Mouse (Mus musculus) lung, embryonic 15.5 days (tissue): ENCODE data around the gene Retreg1. TPM values are rescaled to one million over a fixed set of nuclear protein-coding genes. Genes with fewer than 3 reads are reported as not detected.
A peak's percentile ranks its signal among the peaks of the same experiment; 100 is the strongest.

Experiments used
- ATAC-seq: fragments of 200-750 bp; cut with Nextera tagmentation; 2 replicates; pipeline ENCODE4 v1.8.0; 2017; ENCODE audit warnings: moderate number of reproducible peaks, borderline replicate concordance; ENCODE audit not compliant: low FRiP score, low TSS enrichment; ENCODE audit errors: extremely low read depth
- H3K27ac ChIP-seq: fragments of 300-500 bp; sonication (generic); 2 replicates; pipeline ENCODE4 v1.5.1; 2015; ENCODE audit warnings: moderate library complexity, mild to moderate bottlenecking, inconsistent platforms
- H3K27me3 ChIP-seq: fragments of 300-500 bp; sonication (generic); 2 replicates; pipeline ENCODE4 v1.6.1; 2015; ENCODE audit warnings: inconsistent platforms
- H3K36me3 ChIP-seq: fragments of 300-500 bp; sonication (generic); 2 replicates; pipeline ENCODE4 v1.6.1; 2015; ENCODE audit warnings: inconsistent platforms
- H3K4me1 ChIP-seq: fragments of 300-500 bp; sonication (generic); 2 replicates; pipeline ENCODE4 v1.6.1; 2015; ENCODE audit warnings: inconsistent platforms
- H3K4me2 ChIP-seq: fragments of 300-500 bp; sonication (generic); 2 replicates; pipeline ENCODE4 v1.6.1; 2015; ENCODE audit warnings: inconsistent platforms, mild to moderate bottlenecking, moderate library complexity
- H3K4me3 ChIP-seq: fragments of 300-500 bp; sonication (generic); 2 replicates; pipeline ENCODE4 v1.5.1; 2015; ENCODE audit warnings: mild to moderate bottlenecking, inconsistent platforms
- H3K9ac ChIP-seq: fragments of 300-500 bp; sonication (generic); 2 replicates; pipeline ENCODE4 v1.6.1; 2015; ENCODE audit warnings: inconsistent platforms
- H3K9me3 ChIP-seq: fragments of 300-500 bp; sonication (generic); 2 replicates; pipeline ENCODE4 v1.6.1; 2016; ENCODE audit warnings: inconsistent platforms
- WGBS: fragments of 180-500 bp; shearing (Covaris S2); methylation state at CpG from one replicate; pipeline ENCODE4 v1.1.7; 2015; 5-methylcytosine and 5-hydroxymethylcytosine counted together
- polyA plus RNA-seq: library from polyadenylated mRNA; unstranded; fragments of >200 nt; fragmentation: Nextera tagmentation; extraction: Ambion mirVana; gene quantifications from 2 replicates; pipeline ENCODE4 v1.2.1, GENCODE M21; 2015

Retreg1 gene
- polyA plus RNA-seq, 1 experiment from 2014 or later, result 8.0 TPM

- Histone ChIP-seq H3K9ac (no peak overlapping the region), H3K4me1 (0 out of 2 replicates have a peak, but pooled peaks cover 3% of the 10 kb centered on the region)
- no peak for ATAC-seq
These were observed 69.9 kb downstream of the Retreg1 start for GRCm38 (mm10) chr15:25912911-25913310.

GRCm38 (mm10) chr15:25913659-25914058 is 70.7 kb downstream of the Retreg1 start:
- Histone ChIP-seq H3K36me3 (no peaks in the 10 kb centered on the region), H3K4me3 (no peak overlapping the region), H3K27ac (no peak overlapping the region), H3K27me3 (no peaks in the 10 kb centered on the region), H3K4me1 (0 out of 2 replicates have a peak, but pooled peaks cover 3% of the 10 kb centered on the region), H3K9ac (no peak overlapping the region), H3K9me3 (no peaks in the 10 kb centered on the region), H3K4me2 (no peak overlapping the region)
- WGBS, result 67% methylated on average over 9 of the region's 9 CpGs
- ATAC-seq, result no peak

More at GRCm38 (mm10) chr15:25912911-25913310, 69.9 kb downstream of the Retreg1 start:
- Histone ChIP-seq H3K27me3 (no peaks in the 10 kb centered on the region), H3K4me3 (no peak overlapping the region), H3K9me3 (no peaks in the 10 kb centered on the region), H3K36me3 (no peaks in the 10 kb centered on the region), H3K27ac (no peak overlapping the region), H3K4me2 (no peak overlapping the region)
- 88% methylated on average over 7 of the region's 7 CpGs for WGBS

- no peak overlapping the region for H3K4me3 ChIP-seq
- H3K36me3 ChIP-seq, result no peaks in the 10 kb centered on the region
- no peak for ATAC-seq
- H3K27ac ChIP-seq, result no peak overlapping the region
- no peaks in the 10 kb centered on the region for H3K27me3 ChIP-seq
- no peaks in the 10 kb centered on the region for H3K9me3 ChIP-seq
- no peak overlapping the region for H3K4me2 ChIP-seq
- no peak overlapping the region for H3K9ac ChIP-seq
- 0 out of 2 replicates have a peak, but pooled peaks cover 3% of the 10 kb centered on the region for H3K4me1 ChIP-seq
- WGBS, result 70% methylated on average over 4 of the region's 4 CpGs
These were observed 71.2 kb downstream of the Retreg1 start for GRCm38 (mm10) chr15:25914160-25914559.

- H3K9ac ChIP-seq, result no peak overlapping the region
- no peaks in the 10 kb centered on the region for H3K36me3 ChIP-seq
- no peak overlapping the region for H3K4me2 ChIP-seq
- no peak overlapping the region for H3K4me3 ChIP-seq
- no peaks in the 10 kb centered on the region for H3K27me3 ChIP-seq
- H3K9me3 ChIP-seq, result no peaks in the 10 kb centered on the region
- 23% methylated on average over 10 of the region's 10 CpGs for WGBS
- no peak overlapping the region for H3K27ac ChIP-seq
- H3K4me1 ChIP-seq, result 0 out of 2 replicates have a peak, but pooled peaks cover 3% of the 10 kb centered on the region
- ATAC-seq, result no peak
These were observed 72.0 kb downstream of the Retreg1 start for GRCm38 (mm10) chr15:25915013-25915412.

GRCm38 (mm10) chr15:25915574-25916205 is 72.7 kb downstream of the Retreg1 start:
- Histone ChIP-seq H3K4me2 (no peak overlapping the region), H3K9me3 (no peaks in the 10 kb centered on the region), H3K36me3 (no peaks in the 10 kb centered on the region), H3K9ac (no peak overlapping the region), H3K4me3 (no peak overlapping the region), H3K27me3 (no peaks in the 10 kb centered on the region), H3K27ac (no peak overlapping the region), H3K4me1 (0 out of 2 replicates have a peak, but pooled peaks cover 3% of the 10 kb centered on the region)
- no peak for ATAC-seq
- WGBS, result 64% methylated on average over 11 of the region's 11 CpGs

- Histone ChIP-seq H3K9ac (no peak overlapping the region), H3K4me2 (no peak overlapping the region), H3K9me3 (no peaks in the 10 kb centered on the region), H3K27ac (no peak overlapping the region), H3K4me3 (no peak overlapping the region), H3K4me1 (0 out of 2 replicates have a peak, but pooled peaks cover 3% of the 10 kb centered on the region), H3K27me3 (no peaks in the 10 kb centered on the region), H3K36me3 (no peaks in the 10 kb centered on the region)
- 73% methylated on average over 2 of the region's 2 CpGs for WGBS
- no peak for ATAC-seq
These were observed 73.3 kb downstream of the Retreg1 start for GRCm38 (mm10) chr15:25916252-25916651.

- Histone ChIP-seq H3K9ac (no peak overlapping the region), H3K27ac (no peak overlapping the region), H3K4me2 (no peak overlapping the region), H3K9me3 (no peaks in the 10 kb centered on the region), H3K36me3 (no peaks in the 10 kb centered on the region), H3K27me3 (no peaks in the 10 kb centered on the region), H3K4me3 (no peak overlapping the region), H3K4me1 (0 out of 2 replicates have a peak, but pooled peaks cover 3% of the 10 kb centered on the region)
- ATAC-seq, result no peak
- WGBS, result 74% methylated on average over 7 of the region's 7 CpGs
These were observed 75.7 kb downstream of the Retreg1 start for GRCm38 (mm10) chr15:25918641-25919040.

GRCm38 (mm10) chr15:25919995-25920394 is 77.0 kb downstream of the Retreg1 start:
- no peak for ATAC-seq
- Histone ChIP-seq H3K9ac (no peak overlapping the region), H3K4me3 (no peak overlapping the region), H3K27me3 (no peaks in the 10 kb centered on the region), H3K4me2 (no peak overlapping the region), H3K4me1 (0 out of 2 replicates have a peak, but pooled peaks cover under 1% of the 10 kb centered on the region), H3K36me3 (no peaks in the 10 kb centered on the region), H3K27ac (no peak overlapping the region), H3K9me3 (no peaks in the 10 kb centered on the region)
- 58% methylated on average over 4 of the region's 4 CpGs for WGBS

GRCm38 (mm10) chr15:25920886-25921285 is 77.9 kb downstream of the Retreg1 start:
- H3K9me3 ChIP-seq, result no peaks in the 10 kb centered on the region
- H3K4me3 ChIP-seq, result no peak overlapping the region
- no peaks in the 10 kb centered on the region for H3K36me3 ChIP-seq
- ATAC-seq, result no peak
- no peak overlapping the region for H3K27ac ChIP-seq
- no peak overlapping the region for H3K9ac ChIP-seq
- no peaks in the 10 kb centered on the region for H3K4me1 ChIP-seq
- no peak overlapping the region for H3K4me2 ChIP-seq
- WGBS, result 77% methylated on average over 6 of the region's 6 CpGs
- H3K27me3 ChIP-seq, result no peaks in the 10 kb centered on the region

GRCm38 (mm10) chr15:25922007-25922406 is 79.0 kb downstream of the Retreg1 start:
- Histone ChIP-seq H3K4me1 (no peaks in the 10 kb centered on the region), H3K9me3 (no peaks in the 10 kb centered on the region), H3K4me2 (no peak overlapping the region), H3K4me3 (no peak overlapping the region), H3K27me3 (no peaks in the 10 kb centered on the region), H3K36me3 (no peaks in the 10 kb centered on the region), H3K9ac (no peak overlapping the region), H3K27ac (no peak overlapping the region)
- no peak for ATAC-seq
- WGBS, result 58% methylated on average over 2 of the region's 2 CpGs

GRCm38 (mm10) chr15:25923916-25924315 is 80.9 kb downstream of the Retreg1 start:
- no peak for ATAC-seq
- H3K4me3 ChIP-seq, result no peak overlapping the region
- H3K27ac ChIP-seq, result no peak overlapping the region
- H3K36me3 ChIP-seq, result no peaks in the 10 kb centered on the region
- H3K9me3 ChIP-seq, result no peaks in the 10 kb centered on the region
- H3K4me1 ChIP-seq, result no peaks in the 10 kb centered on the region
- no peak overlapping the region for H3K9ac ChIP-seq
- no peak overlapping the region for H3K4me2 ChIP-seq
- H3K27me3 ChIP-seq, result no peaks in the 10 kb centered on the region
- WGBS, result 83% methylated on average over 8 of the region's 8 CpGs

- Histone ChIP-seq H3K4me2 (no peak overlapping the region), H3K9me3 (no peaks in the 10 kb centered on the region), H3K4me3 (no peak overlapping the region), H3K27ac (no peak overlapping the region), H3K4me1 (no peaks in the 10 kb centered on the region), H3K36me3 (no peaks in the 10 kb centered on the region), H3K27me3 (no peaks in the 10 kb centered on the region), H3K9ac (no peak overlapping the region)
- peak; percentile 88 for ATAC-seq
- WGBS, result 52% methylated on average over 4 of the region's 4 CpGs
These were observed 83.2 kb downstream of the Retreg1 start for GRCm38 (mm10) chr15:25926171-25926570.
